Mouse (Mus musculus) thymus, adult 2 months (tissue): ENCODE measurements around the gene Olfr492. TPM values are rescaled to one million over a fixed set of nuclear protein-coding genes. Genes with fewer than 3 reads are reported as not detected.

Experiments used
- DNase-seq: peaks from one replicate; pipeline ENCODE4 v3.0.0; 2021
- H3K27ac ChIP-seq: fragments of 200-500 bp; 2 replicates; pipeline ENCODE4 v1.5.1; 2012; ENCODE audit warnings: low read length, control low read depth; ENCODE audit not compliant: control insufficient read depth, insufficient read depth
- H3K27me3 ChIP-seq: fragments of 200-500 bp; 2 replicates; pipeline ENCODE4 v1.6.1; 2012; ENCODE audit warnings: mild to moderate bottlenecking, low read length, moderate library complexity, mixed read lengths; ENCODE audit not compliant: control insufficient read depth, insufficient read depth
- H3K36me3 ChIP-seq: fragments of 200-500 bp; 2 replicates; pipeline ENCODE4 v1.6.1; 2012; ENCODE audit warnings: mild to moderate bottlenecking, low read length, moderate library complexity; ENCODE audit not compliant: control insufficient read depth, insufficient read depth
- H3K4me1 ChIP-seq: fragments of 200-500 bp; replicated peaks from 2 replicates; pipeline ENCODE4 v1.6.1; 2012; ENCODE audit warnings: low read length; ENCODE audit not compliant: control insufficient read depth, insufficient read depth
- H3K4me3 ChIP-seq: fragments of 200-500 bp; 2 replicates; pipeline ENCODE4 v1.5.1; 2012; ENCODE audit warnings: mild to moderate bottlenecking, low read length, control low read depth, moderate library complexity; ENCODE audit not compliant: control insufficient read depth, insufficient read depth
- CTCF ChIP-seq: fragments of 200-500 bp; IDR thresholded peaks from 2 replicates; pipeline ENCODE4 v1.5.1; 2012; ENCODE audit warnings: mild to moderate bottlenecking, control low read depth, low read length, moderate library complexity, borderline replicate concordance; ENCODE audit not compliant: control insufficient read depth, poor library complexity, insufficient read depth; ENCODE audit errors: extremely low read depth
- POLR2A ChIP-seq: fragments of 200-500 bp; IDR thresholded peaks from 2 replicates; pipeline ENCODE4 v1.6.1; 2012; ENCODE audit warnings: mild to moderate bottlenecking, low read length, control low read depth, moderate library complexity; ENCODE audit not compliant: control insufficient read depth, poor library complexity, insufficient read depth; ENCODE audit errors: extremely low read depth
- WGBS: fragments of 180-500 bp; shearing (Covaris S2); methylation state at CpG from one replicate; pipeline ENCODE4 v1.1.7; 2018; 5-methylcytosine and 5-hydroxymethylcytosine counted together
- polyA plus RNA-seq: library from polyadenylated mRNA; depleted of rRNA; stranded (reverse); fragments of >200 nt; gene quantifications from 2 replicates; pipeline ENCODE4 v1.2.3, GENCODE M21; 2012; rRNA removed

Gene Olfr492
- not detected in 2 replicates for polyA plus RNA-seq

GRCm38 (mm10) chr7:108323574-108323973, at the start of gene Olfr492:
Gene Olfr492 (minus strand): TSS chr7:108323674.
- 84% methylated on average over 2 of the region's 2 CpGs for WGBS
- no peak within 1 kb of the TSS for H3K4me3 ChIP-seq
- no peak for TF ChIP-seq POLR2A
- TF ChIP-seq CTCF, result no peak
- no peaks in the 10 kb centered on the region for H3K36me3 ChIP-seq
- no peak within 1 kb of the TSS for H3K27ac ChIP-seq
- H3K27me3 ChIP-seq, result no peaks in the 10 kb centered on the region
- no peaks in the 10 kb centered on the region for H3K4me1 ChIP-seq
- DNase-seq, result no peak

- Histone ChIP-seq H3K4me3 (no peak within 1 kb of the TSS), H3K27me3 (no peaks in the 10 kb centered on the region), H3K36me3 (no peaks in the 10 kb centered on the region), H3K4me1 (no peaks in the 10 kb centered on the region), H3K27ac (no peak within 1 kb of the TSS)
- no peak for TF ChIP-seq POLR2A
- no peak for TF ChIP-seq CTCF
- WGBS, result 82% methylated on average over 3 of the region's 3 CpGs
- no peak for DNase-seq
These were observed 41.6 kb upstream of the Olfr492 start, which contains the start of gene Olfr494 for GRCm38 (mm10) chr7:108365035-108365434. Gene Olfr494 (plus strand): TSS chr7:108365335.

DNA sequence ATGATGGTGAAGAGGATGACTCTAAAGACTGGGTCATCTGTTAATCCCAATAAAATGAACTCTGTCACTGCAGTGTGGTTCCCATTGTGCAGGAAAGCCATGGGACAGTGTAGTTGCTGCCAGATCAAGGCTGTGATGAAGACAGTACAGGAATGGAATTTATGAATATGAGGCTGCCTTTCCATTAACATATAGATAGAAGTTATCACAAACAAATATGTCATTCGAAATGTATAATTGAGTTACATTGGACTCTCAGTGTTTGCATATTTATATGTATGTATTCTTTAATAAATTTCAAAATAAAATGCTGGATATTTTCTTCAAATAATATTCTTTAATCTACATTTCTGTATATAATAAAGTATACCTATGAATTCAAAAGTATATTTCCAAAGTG, 23.4 kb upstream of the Olfr492 start, which contains the start of gene Olfr493:
TSS of gene Olfr493 (minus strand) at position 101 of the 400 bp plus-strand sequence.
- 82% methylated on average over 1 of the region's 1 CpGs for WGBS
- TF ChIP-seq CTCF (no peak), POLR2A (no peak)
- no peak for DNase-seq
- no peaks in the 10 kb centered on the region for H3K4me1 ChIP-seq
- H3K36me3 ChIP-seq, result no peaks in the 10 kb centered on the region
- H3K4me3 ChIP-seq, result no peak within 1 kb of the TSS
- H3K27me3 ChIP-seq, result no peaks in the 10 kb centered on the region
- no peak within 1 kb of the TSS for H3K27ac ChIP-seq

- Histone ChIP-seq H3K4me3 (no peak within 1 kb of the TSS), H3K36me3 (no peaks in the 10 kb centered on the region), H3K27me3 (no peaks in the 10 kb centered on the region), H3K27ac (no peak within 1 kb of the TSS), H3K4me1 (no peaks in the 10 kb centered on the region)
- TF ChIP-seq CTCF, result no peak
- no peak for TF ChIP-seq POLR2A
- no peak for DNase-seq
- 79% methylated on average over 1 of the region's 1 CpGs for WGBS
These were observed 10.3 kb downstream of the Olfr492 start, which contains the start of gene Olfr491 for GRCm38 (mm10) chr7:108313151-108313550. Gene Olfr491 (plus strand): TSS chr7:108313451.

DNA sequence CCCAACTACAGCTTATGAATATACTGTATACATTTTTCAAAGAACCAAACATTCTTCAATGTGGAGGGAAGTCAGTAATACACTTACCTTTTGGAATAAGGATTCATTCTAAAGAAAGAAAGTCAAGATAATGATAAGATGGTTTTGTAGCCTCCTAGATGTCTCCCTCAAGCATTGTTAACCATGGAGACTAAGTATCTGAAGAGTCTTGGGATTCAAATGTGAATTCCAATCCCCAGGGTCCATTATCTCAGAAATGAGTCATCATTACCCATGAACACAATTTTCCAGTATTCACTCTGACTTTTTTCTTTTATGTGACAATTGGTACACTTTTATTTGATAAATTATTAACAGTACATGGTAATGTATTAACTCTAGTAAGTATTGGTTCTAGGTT, 34.6 kb downstream of the Olfr492 start, which contains the start of gene Olfr490:
TSS of gene Olfr490 (minus strand) at position 101 of the 400 bp plus-strand sequence.
- no peak within 1 kb of the TSS for H3K4me3 ChIP-seq
- TF ChIP-seq CTCF (no peak), POLR2A (no peak)
- no peaks in the 10 kb centered on the region for H3K4me1 ChIP-seq
- H3K27ac ChIP-seq, result no peak within 1 kb of the TSS
- no peak for DNase-seq
- no peaks in the 10 kb centered on the region for H3K27me3 ChIP-seq
- H3K36me3 ChIP-seq, result no peaks in the 10 kb centered on the region

Other genes with a start within 250 kb of the Olfr492 start
- gene Olfr481, start 243.8 kb downstream of the Olfr492 start, polyA plus RNA-seq, result not detected in 2 replicates
- not detected in 2 replicates for gene Olfr482, start 226.1 kb downstream of the Olfr492 start, polyA plus RNA-seq
- gene Olfr483, start 222.8 kb downstream of the Olfr492 start, polyA plus RNA-seq, result not detected in 2 replicates
- not detected in 2 replicates for gene Olfr484, start 196.2 kb downstream of the Olfr492 start, polyA plus RNA-seq
- not detected in 2 replicates for gene Olfr485, start 163.8 kb downstream of the Olfr492 start, polyA plus RNA-seq
- not detected in 2 replicates for gene Olfr486, start 150.9 kb downstream of the Olfr492 start, polyA plus RNA-seq
- gene Olfr487, start 109.0 kb downstream of the Olfr492 start, polyA plus RNA-seq, result not detected in 2 replicates
- not detected in 2 replicates for gene Olfr488, start 65.3 kb downstream of the Olfr492 start, polyA plus RNA-seq
- gene Olfr490, start 34.7 kb downstream of the Olfr492 start, polyA plus RNA-seq, result not detected in 2 replicates
- gene Olfr491, start 10.2 kb downstream of the Olfr492 start, polyA plus RNA-seq, result not detected in 2 replicates
- not detected in 2 replicates for gene Olfr493, start 23.3 kb upstream of the Olfr492 start, polyA plus RNA-seq
- not detected in 2 replicates for gene Olfr494, start 41.7 kb upstream of the Olfr492 start, polyA plus RNA-seq
- gene Olfr495, start 69.5 kb upstream of the Olfr492 start, polyA plus RNA-seq, result not detected in 2 replicates
- gene Olfr497, start 96.7 kb upstream of the Olfr492 start, polyA plus RNA-seq, result not detected in 2 replicates
- not detected in 2 replicates for gene Olfr498, start 141.7 kb upstream of the Olfr492 start, polyA plus RNA-seq
- not detected in 2 replicates for gene Olfr502, start 201.4 kb upstream of the Olfr492 start, polyA plus RNA-seq
- gene Olfr503, start 220.9 kb upstream of the Olfr492 start, polyA plus RNA-seq, result not detected in 2 replicates
- gene Olfr504, start 242.1 kb upstream of the Olfr492 start, polyA plus RNA-seq, result not detected in 2 replicates